Mouse (Mus musculus) cerebellum, adult (tissue): ENCODE measurements around the gene Plgrkt.

Experiments used
- ATAC-seq: cut with Nextera tagmentation; 2 replicates; pipeline ENCODE4 v1.9.2; 2017; ENCODE audit warnings: mild to moderate bottlenecking, moderate library complexity, mixed read lengths; ENCODE audit not compliant: insufficient number of reproducible peaks, low FRiP score, low TSS enrichment

The Plgrkt gene

DNA sequence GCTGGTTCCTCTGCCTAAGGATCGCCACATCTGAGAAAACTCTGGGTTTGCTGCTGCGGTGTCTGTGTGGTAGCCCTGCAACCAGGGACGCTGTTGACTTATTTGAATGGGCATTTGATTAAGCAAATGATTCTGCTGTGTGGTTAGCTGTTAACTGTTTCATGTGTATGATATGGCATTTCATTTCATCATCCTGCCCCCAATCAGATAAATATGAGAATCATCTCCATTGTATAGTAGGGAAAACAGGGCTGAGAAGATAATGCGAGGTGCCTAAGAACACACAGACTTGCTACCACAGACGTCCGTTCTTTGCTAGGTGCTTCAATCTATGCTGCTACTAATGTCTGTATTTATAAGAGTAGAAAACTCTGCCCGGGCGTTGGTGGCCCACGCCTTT, 17.2 kb upstream of the Plgrkt start:
- ATAC-seq = no peak

DNA sequence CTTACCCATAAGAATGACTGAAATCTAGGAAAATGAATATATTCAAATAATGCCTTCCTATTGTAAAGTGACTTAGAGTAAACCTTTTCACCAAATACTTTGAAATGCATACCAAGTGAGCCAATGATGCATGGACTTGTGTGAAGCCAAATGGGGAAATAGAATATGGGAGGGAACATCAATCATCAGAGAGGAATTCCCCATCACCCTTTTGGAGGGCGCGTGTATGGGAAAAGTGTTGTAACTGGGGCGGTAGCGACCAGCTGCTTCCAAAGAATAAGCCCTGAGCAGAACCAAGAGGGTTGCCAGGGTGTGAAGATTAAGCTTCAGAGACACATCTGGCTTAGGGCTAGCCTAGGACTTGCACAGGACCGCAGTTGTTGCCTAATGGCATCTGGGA, 16.2 kb upstream of the Plgrkt start:
- ATAC-seq = no peak

- no peak for ATAC-seq
Measured at GRCm38 (mm10) chr19:29379839-29380603, 12.8 kb upstream of the Plgrkt start.

DNA sequence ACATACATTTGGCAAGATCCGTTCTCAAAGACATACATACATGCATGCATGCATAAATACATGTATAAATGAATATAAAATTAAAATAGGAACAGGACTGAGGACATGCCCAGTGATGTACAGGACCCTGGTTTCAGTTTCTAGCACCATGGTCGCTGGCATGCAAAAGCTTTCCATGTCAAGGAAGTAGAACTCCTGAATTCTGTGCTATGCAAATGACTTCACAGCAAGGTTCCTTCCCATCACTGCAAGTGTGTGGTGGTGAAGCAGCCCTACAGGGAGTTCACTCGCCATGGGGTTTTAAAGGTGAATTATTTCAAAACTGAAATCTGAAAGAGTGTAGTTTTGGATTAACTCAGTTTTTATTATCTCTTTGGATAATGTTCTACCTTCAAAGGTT, 9.2 kb upstream of the Plgrkt start:
- no peak for ATAC-seq

DNA sequence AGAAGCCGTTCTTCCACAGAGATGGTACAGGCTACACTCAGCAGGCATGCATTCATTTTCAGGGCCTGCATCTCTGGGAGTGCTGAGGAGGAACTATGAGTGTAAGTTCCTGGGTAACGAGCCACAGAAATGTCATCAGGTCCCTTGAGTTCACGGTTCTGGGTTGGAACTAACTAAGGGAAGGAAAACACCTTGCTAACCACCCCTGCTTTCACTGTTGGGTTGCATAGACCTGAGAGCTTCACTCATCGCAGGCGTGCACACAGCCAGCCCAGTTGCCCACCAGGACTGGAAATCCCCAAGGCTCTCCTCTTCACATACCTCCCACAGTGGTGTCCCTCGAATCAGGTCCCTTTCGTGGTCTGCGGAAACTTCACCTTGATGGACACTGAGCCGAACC, 7.8 kb upstream of the Plgrkt start:
- no peak for ATAC-seq

DNA sequence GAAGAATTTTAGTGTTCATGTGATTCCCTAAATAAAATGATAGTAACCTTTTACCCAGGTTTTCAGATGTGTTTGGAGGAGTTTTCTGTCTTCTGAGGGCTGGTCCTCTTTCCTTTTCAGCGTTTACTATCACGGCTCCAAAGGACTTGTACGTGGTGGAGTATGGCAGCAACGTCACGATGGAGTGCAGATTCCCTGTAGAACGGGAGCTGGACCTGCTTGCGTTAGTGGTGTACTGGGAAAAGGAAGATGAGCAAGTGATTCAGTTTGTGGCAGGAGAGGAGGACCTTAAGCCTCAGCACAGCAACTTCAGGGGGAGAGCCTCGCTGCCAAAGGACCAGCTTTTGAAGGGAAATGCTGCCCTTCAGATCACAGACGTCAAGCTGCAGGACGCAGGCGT, 6.2 kb upstream of the Plgrkt start:
- ATAC-seq = no peak

DNA sequence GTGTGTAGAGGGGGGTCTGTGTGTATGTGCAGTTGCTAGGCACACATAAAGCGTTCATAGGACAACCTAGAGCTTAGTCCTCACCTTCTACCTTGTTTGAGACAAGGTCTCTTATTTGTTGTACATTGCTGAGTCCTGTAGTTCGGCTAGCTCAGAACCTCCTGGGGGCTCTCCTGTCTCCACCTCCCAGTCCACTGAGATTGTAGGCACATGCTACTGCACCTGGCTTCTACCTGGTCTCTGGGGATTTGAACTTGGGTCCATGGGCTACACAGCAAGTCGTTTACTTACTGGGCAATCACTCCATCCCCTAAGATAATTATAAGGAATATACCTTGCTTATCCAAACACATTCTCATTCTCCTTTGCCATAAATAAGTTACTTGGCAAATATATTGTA, 5.4 kb upstream of the Plgrkt start:
- ATAC-seq = no peak

DNA sequence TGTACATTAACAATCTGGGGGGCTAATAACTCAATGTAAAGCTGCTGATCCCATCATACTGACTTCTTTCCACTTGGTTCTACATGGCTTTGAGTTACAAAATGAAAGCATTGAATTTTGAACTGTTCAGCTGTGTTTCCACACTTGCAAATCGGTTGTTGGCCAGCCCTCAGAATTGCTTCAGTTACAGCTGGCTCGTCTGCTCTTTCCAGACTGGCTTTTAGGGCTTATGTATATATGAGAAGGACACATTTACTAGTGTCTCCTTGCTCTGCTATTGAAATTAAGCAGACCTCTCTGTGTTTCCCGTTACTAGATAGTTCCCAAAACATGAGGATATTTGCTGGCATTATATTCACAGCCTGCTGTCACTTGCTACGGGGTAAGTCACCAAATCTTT, 4.9 kb upstream of the Plgrkt start:
- ATAC-seq = no peak

DNA sequence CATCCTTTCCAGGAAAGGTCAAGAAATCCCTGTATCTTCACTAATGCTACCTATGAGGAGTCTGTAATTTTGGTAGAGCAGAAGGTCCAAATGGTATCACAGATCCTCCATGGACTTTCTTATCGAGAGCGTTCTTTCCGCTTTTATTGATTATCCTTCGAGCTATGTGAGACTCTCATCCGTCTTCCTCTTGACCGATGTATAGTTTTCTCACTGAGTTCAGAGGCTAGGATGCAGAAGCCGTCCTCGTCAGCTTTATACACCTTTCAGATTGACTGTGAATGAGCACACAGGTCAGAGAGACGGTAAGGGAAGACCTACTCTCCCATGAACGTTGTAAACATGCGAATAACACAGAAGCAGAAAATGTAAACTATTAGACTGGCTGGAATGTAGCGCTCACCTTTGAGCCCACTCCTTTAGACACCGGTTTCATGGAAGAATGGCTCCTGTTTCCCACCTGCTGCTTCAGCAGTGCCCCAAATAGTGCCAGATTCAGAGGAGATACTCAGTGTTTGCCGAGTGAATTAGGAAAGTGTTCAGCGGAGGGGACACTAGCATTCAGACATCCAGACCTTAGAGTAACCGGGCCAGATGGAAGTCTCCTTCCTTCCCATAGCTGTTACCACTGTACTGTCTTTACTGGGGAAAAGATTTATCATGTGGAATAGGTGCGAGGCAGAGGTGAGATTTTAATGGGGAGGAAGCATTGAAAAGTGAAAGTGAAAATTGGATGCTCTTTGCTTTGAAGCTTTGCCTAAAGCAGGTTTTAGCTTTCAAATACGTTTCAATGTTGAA, 4.3 kb upstream of the Plgrkt start:
- no peak for ATAC-seq

DNA sequence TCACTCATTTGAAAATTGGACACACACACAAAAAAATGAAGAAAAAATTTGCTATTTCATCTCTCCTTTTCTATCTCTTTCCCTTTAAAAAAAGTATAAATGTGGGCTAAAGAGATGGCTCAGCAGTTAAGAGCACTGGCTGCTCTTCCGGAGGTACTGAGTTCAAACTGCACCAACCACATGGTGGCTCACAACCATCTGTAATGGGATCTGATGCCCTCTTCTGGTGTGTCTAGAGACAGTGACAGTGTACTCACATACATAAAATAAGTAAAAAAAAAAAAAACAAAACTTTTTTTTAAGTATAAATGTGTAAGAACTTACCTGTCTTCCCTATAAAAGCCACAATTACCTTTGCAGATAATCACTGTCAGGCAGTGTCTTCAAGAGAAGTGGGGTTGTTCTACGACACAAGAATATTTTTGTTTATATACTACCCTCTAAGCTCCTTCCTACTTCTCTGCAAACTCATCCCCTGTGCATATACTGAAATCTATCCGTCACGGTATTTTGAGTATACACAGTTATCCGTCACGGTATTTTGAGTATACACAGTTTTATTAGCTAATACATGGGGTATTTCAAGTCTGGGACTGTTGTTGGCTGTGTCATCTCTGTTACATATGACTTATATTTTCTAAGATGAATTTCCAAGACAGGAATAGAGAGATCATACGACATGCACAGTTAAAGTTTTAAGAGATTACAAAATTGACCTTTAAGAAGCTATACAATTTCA, 3.5 kb upstream of the Plgrkt start:
- ATAC-seq = no peak

- ATAC-seq = no peak
Measured at GRCm38 (mm10) chr19:29370112-29370511, 2.9 kb upstream of the Plgrkt start.

GRCm38 (mm10) chr19:29368671-29369309, 1.6 kb upstream of the Plgrkt start:
- ATAC-seq = no peak

- no peak for ATAC-seq
Measured at GRCm38 (mm10) chr19:29368041-29368440, 851 bp upstream of the Plgrkt start.

DNA sequence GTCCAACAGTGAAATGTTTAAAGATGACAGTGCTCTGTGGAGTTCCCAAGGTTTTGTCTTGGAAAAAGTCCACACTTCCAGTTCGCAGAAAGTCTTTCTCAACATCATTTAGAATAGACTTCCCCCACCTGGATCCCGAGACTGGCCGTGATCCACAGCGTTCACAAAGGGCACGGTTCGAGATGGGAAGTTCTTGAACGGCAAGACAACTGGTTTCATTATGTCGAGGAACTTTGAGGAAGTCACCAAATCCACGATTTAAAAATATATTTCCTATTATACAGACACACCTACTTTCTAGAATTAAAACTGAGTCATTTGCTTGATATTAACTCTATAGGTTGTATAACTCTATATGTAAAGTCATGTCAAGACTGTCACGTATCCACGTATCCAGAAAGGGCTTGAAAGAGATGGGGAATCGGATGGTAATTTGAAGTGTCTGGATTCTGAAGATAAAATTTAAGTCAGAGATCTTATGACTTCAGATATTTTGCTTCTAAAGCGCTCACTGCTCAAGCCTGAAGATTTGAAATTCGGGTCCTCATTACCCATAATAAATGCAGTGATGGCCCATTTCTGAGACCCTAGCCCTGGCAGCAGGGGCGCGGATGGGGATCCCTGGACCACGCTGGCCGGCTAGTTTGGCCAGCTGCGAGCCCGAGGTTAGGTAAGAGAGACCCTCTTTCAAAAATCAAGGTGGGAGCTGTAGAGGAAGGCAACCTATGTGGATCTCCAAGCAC, 793 bp downstream of the Plgrkt start:
- no peak for ATAC-seq

DNA sequence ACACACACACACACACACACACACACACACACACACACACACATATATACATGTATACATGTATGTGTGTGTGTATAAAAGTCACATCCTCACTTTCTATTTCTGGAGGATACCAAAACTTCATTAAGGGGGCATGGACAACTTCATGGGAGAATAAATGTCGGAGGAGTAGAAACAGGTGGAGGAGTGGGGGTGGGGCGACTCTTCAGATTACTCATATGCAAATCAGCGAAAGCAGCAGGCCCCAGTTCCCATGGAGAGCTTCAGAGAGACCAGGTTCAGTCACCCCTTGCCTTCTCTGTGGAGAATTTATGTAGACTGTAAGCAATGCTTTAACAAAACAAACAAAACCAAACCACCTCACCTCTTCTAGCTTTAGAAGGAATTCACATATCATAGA, 2.1 kb downstream of the Plgrkt start:
- ATAC-seq = no peak

GRCm38 (mm10) chr19:29364076-29364475, 3.1 kb downstream of the Plgrkt start:
- no peak for ATAC-seq

DNA sequence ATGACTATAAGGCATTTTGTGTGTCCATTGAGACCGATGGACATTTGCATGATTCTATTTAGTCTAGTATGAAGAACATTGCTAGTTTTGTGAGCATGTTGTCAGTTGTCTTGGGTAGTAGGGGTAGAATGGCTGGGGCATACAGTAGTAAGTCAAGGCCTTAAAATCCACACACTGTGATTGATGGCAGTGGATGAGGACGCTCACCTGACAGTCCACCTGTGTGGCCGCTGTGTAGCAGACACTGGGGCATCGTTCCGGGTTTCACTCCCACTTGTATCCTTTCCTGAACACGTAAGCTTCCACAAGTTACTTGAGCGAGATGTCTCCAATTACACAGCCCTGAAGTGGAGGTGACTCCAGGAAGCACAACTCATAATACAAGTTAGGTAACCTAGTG, 3.6 kb downstream of the Plgrkt start:
- no peak for ATAC-seq

- ATAC-seq = peak; percentile 11; the same call in 1 of the 2 replicates
Measured at GRCm38 (mm10) chr19:29362173-29362930, 4.8 kb downstream of the Plgrkt start.

GRCm38 (mm10) chr19:29361468-29362130, 5.6 kb downstream of the Plgrkt start:
- ATAC-seq = peak; percentile 100
